ENCODE assay signal across 25 mouse cellular contexts in genomic region chr10:108352944-108353343, GRCm38 (mm10). TPM values are rescaled to one million over a fixed set of nuclear protein-coding genes. Genes with fewer than 3 reads are reported as not detected.
DNase-seq lines count a peak whose midpoint lies in the region; ATAC-seq and TF ChIP-seq lines count a peak whose summit lies in the region.
"Had no signal": no experiment of that assay in that cellular context is flagged by ENCODE, and none has a peak within 500 bp of the region (broad histone marks: within the 10 kb centered on the region; RNA-seq: fewer than 3 reads in every experiment).

No protein-coding gene starts in this region.

- no peak for TF ChIP-seq CTCF in forebrain, postnatal 0 days (IDR thresholded peaks at IDR 0.05; ENCODE audit: low read depth)
- TF ChIP-seq CTCF in ES-Bruce4 (IDR thresholded peaks at IDR 0.05; ENCODE audit: low read depth, low read length), result no peak

- 89% methylated on average over 10 of the region's 10 CpGs for WGBS in forebrain, embryonic 11.5 days
- WGBS in forebrain, postnatal 0 days, result 85% methylated on average over 10 of the region's 10 CpGs
- 84% methylated on average over 10 of the region's 10 CpGs for WGBS in hindbrain, embryonic 12.5 days
- 82% methylated on average over 10 of the region's 10 CpGs for WGBS in hindbrain, embryonic 10.5 days

- no peaks in the 10 kb centered on the region for H3K9me3 ChIP-seq in forebrain, embryonic 11.5 days (ENCODE audit: control insufficient read depth, low read length)
- H3K9me3 ChIP-seq in forebrain, postnatal 0 days (ENCODE audit: low read length), result no peaks in the 10 kb centered on the region
- no peaks in the 10 kb centered on the region for H3K9me3 ChIP-seq in hindbrain, embryonic 12.5 days (replicated peaks)
- H3K9me3 ChIP-seq in hindbrain, embryonic 10.5 days, result no peaks in the 10 kb centered on the region
- no peaks in the 10 kb centered on the region for H3K9me3 ChIP-seq in ES-Bruce4 (replicated peaks; ENCODE audit: control insufficient read depth, insufficient read depth, low read length, poor library complexity, severe bottlenecking)
- H3K9me3 ChIP-seq: embryonic facial prominence, embryonic 10.5 days; embryonic facial prominence, embryonic 12.5 days; forebrain, embryonic 12.5 days had no signal

- H3K4me1 ChIP-seq in forebrain, embryonic 11.5 days (replicated peaks; ENCODE audit: control insufficient read depth, insufficient read depth, low read length), result peaks cover 7% of the 10 kb centered on the region
- H3K4me1 ChIP-seq in forebrain, postnatal 0 days (ENCODE audit: insufficient read depth), result no peaks in the 10 kb centered on the region
- no peaks in the 10 kb centered on the region; the same call in 1 of the 2 replicates for H3K4me1 ChIP-seq in hindbrain, embryonic 12.5 days
- H3K4me1 ChIP-seq in hindbrain, embryonic 10.5 days (replicated peaks), result peaks cover 18% of the 10 kb centered on the region
- peaks cover 2% of the 10 kb centered on the region for H3K4me1 ChIP-seq in ES-Bruce4 (ENCODE audit: control insufficient read depth, insufficient read depth, low read length)
- H3K4me1 ChIP-seq: embryonic facial prominence, embryonic 12.5 days had no signal

- H3K27ac ChIP-seq in forebrain, embryonic 11.5 days (ENCODE audit: low read depth, low read length), result no peak overlapping the region
- no peak overlapping the region for H3K27ac ChIP-seq in forebrain, postnatal 0 days (ENCODE audit: low read depth, low read length)
- no peak overlapping the region for H3K27ac ChIP-seq in hindbrain, embryonic 12.5 days
- H3K27ac ChIP-seq in hindbrain, embryonic 10.5 days, result no peak overlapping the region
- H3K27ac ChIP-seq in ES-Bruce4 (ENCODE audit: insufficient read depth, low read length), result no peak overlapping the region
- H3K27ac ChIP-seq: embryonic facial prominence, embryonic 10.5 days; embryonic facial prominence, embryonic 12.5 days; forebrain, embryonic 12.5 days had no signal

- no peak for ATAC-seq in forebrain, embryonic 11.5 days (replicated peaks; ENCODE audit: low FRiP score)
- ATAC-seq in forebrain, postnatal 0 days, result no peak
- peak; percentile 51; the same call in 1 of the 2 replicates for ATAC-seq in hindbrain, embryonic 12.5 days (ENCODE audit: low FRiP score)
- ATAC-seq: CD4-positive, CD25-positive, alpha-beta regulatory T cell, adult 4 months; forebrain, embryonic 14.5 days; forebrain, embryonic 16.5 days; Patski had no signal

- no peak overlapping the region for H3K9ac ChIP-seq in forebrain, embryonic 11.5 days (ENCODE audit: low read length)
- no peak overlapping the region for H3K9ac ChIP-seq in forebrain, postnatal 0 days
- H3K9ac ChIP-seq in hindbrain, embryonic 12.5 days, result no peak overlapping the region
- no peak overlapping the region for H3K9ac ChIP-seq in ES-Bruce4 (ENCODE audit: low read depth, poor library complexity, severe bottlenecking)
- H3K9ac ChIP-seq: embryonic facial prominence, embryonic 12.5 days; forebrain, embryonic 12.5 days had no signal

- no peak overlapping the region for H3K4me2 ChIP-seq in forebrain, embryonic 11.5 days (ENCODE audit: low read depth, low read length, severe bottlenecking)
- H3K4me2 ChIP-seq in forebrain, postnatal 0 days (ENCODE audit: low read depth), result no peak overlapping the region
- H3K4me2 ChIP-seq in hindbrain, embryonic 12.5 days (replicated peaks), result no peak overlapping the region
- H3K4me2 ChIP-seq: embryonic facial prominence, embryonic 12.5 days; forebrain, embryonic 12.5 days had no signal

- peak; percentile 42 for DNase-seq in forebrain, embryonic 11.5 days (ENCODE audit: low spot score)
- no peak for DNase-seq in forebrain, postnatal 0 days
- DNase-seq in hindbrain, embryonic 10.5 days (ENCODE audit: low spot score), result no peak
- DNase-seq in ZHBTc4 (ENCODE audit: low read depth, low spot score), result peak; percentile 54
- DNase-seq in cerebellum, postnatal 36 days, result no peak
- DNase-seq in lung, postnatal 10 days, result no peak
- DNase-seq: adrenal gland, adult 2 months; adrenal gland, postnatal 10 days; adrenal gland, postnatal 25 days; B cell, adult 2 months; cerebellum, adult 11 months; cerebellum, adult 18-20 months; cerebellum, adult 8-10 months; cerebellum, adult 9-11 months; cerebellum, postnatal 14 days had no signal

- no peak for TF ChIP-seq POLR2A in ES-Bruce4 (IDR thresholded peaks at IDR 0.05; ENCODE audit: insufficient read depth, low read length)

- H3K36me3 ChIP-seq in forebrain, embryonic 11.5 days (ENCODE audit: control insufficient read depth, insufficient read depth, low read length), result no peaks in the 10 kb centered on the region; the same call in 1 of the 2 replicates
- no peaks in the 10 kb centered on the region for H3K36me3 ChIP-seq in forebrain, postnatal 0 days (ENCODE audit: insufficient read depth)
- no peaks in the 10 kb centered on the region for H3K36me3 ChIP-seq in hindbrain, embryonic 12.5 days
- H3K36me3 ChIP-seq in hindbrain, embryonic 10.5 days, result peaks cover 16% of the 10 kb centered on the region
- H3K36me3 ChIP-seq in ES-Bruce4 (ENCODE audit: control insufficient read depth, insufficient read depth, low read length, poor library complexity, severe bottlenecking), result 0 out of 2 replicates have a peak, but pooled peaks cover 2% of the 10 kb centered on the region
- H3K36me3 ChIP-seq: embryonic facial prominence, embryonic 12.5 days had no signal

- H3K4me3 ChIP-seq in forebrain, embryonic 11.5 days (ENCODE audit: low read depth, low read length), result no peak overlapping the region
- H3K4me3 ChIP-seq in forebrain, postnatal 0 days (ENCODE audit: low read depth, low read length), result no peak overlapping the region
- no peak overlapping the region for H3K4me3 ChIP-seq in hindbrain, embryonic 12.5 days
- no peak overlapping the region for H3K4me3 ChIP-seq in hindbrain, embryonic 10.5 days
- H3K4me3 ChIP-seq in ES-Bruce4 (ENCODE audit: low read depth, low read length), result no peak overlapping the region
- H3K4me3 ChIP-seq: embryonic facial prominence, embryonic 10.5 days; embryonic facial prominence, embryonic 12.5 days; forebrain, embryonic 12.5 days had no signal

- H3K27me3 ChIP-seq in forebrain, embryonic 11.5 days (ENCODE audit: control insufficient read depth, insufficient read depth, low read length), result no peaks in the 10 kb centered on the region
- no peaks in the 10 kb centered on the region for H3K27me3 ChIP-seq in forebrain, postnatal 0 days (ENCODE audit: insufficient read depth, low read length)
- no peaks in the 10 kb centered on the region for H3K27me3 ChIP-seq in hindbrain, embryonic 12.5 days
- no peaks in the 10 kb centered on the region for H3K27me3 ChIP-seq in hindbrain, embryonic 10.5 days (ENCODE audit: insufficient read depth, poor library complexity, severe bottlenecking)
- H3K27me3 ChIP-seq in ES-Bruce4 (ENCODE audit: control insufficient read depth, insufficient read depth, low read length, poor library complexity, severe bottlenecking), result no peaks in the 10 kb centered on the region
- H3K27me3 ChIP-seq: CH12.LX; embryonic facial prominence, embryonic 12.5 days; forebrain, embryonic 12.5 days; Patski had no signal

- TF ChIP-seq EP300 in ES-Bruce4 (IDR thresholded peaks at IDR 0.05; ENCODE audit: insufficient read depth, low read depth, low read length), result peak; percentile 82

RNA-seq across cellular contexts. Expression of gene Pawr, which starts 21.0 kb away (rescaled TPM):
- 18.3 and 20.5 TPM in 2 replicates for polyA plus RNA-seq in forebrain, embryonic 11.5 days (2014; fragmentation: Nextera tagmentation; extraction: Ambion mirVana)
- total RNA-seq in forebrain, postnatal 0 days (2014; rRNA removed), result 2.7 and 5.0 TPM in 2 replicates
- 2.2 and 3.0 TPM in 2 replicates for polyA plus RNA-seq in forebrain, postnatal 0 days (2015; fragmentation: Nextera tagmentation; extraction: Ambion mirVana)
- polyA plus RNA-seq in hindbrain, embryonic 12.5 days (2016; fragmentation: Nextera tagmentation; extraction: Ambion mirVana), result 9.4 and 10.6 TPM in 2 replicates
- 10.5 and 11.0 TPM in 2 replicates for polyA plus RNA-seq in hindbrain, embryonic 10.5 days (2016; fragmentation: Nextera tagmentation; extraction: Ambion mirVana)
- 157 and 164 TPM in 2 replicates for polyA plus RNA-seq in ES-Bruce4 (2011; ENCODE audit: insufficient read depth, insufficient read length, low read depth, missing spikeins)
- total RNA-seq: CH12.LX had no signal
- polyA plus RNA-seq: CD4-positive, CD25-positive, alpha-beta regulatory T cell, adult 4 months had no signal

Comparison
In these comparisons a context has a peak if more than half of its experiments do, and no peak if none do; other contexts are left out.
1. DNase-seq: peak in forebrain, embryonic 11.5 days (single experiment) and ZHBTc4 (single experiment); none in forebrain, postnatal 0 days (single experiment), hindbrain, embryonic 10.5 days (single experiment), cerebellum, postnatal 36 days (0 of 2) and lung, postnatal 10 days (single experiment).